Mouse (Mus musculus): Measurements from ENCODE around the gene Pter.

DNA sequence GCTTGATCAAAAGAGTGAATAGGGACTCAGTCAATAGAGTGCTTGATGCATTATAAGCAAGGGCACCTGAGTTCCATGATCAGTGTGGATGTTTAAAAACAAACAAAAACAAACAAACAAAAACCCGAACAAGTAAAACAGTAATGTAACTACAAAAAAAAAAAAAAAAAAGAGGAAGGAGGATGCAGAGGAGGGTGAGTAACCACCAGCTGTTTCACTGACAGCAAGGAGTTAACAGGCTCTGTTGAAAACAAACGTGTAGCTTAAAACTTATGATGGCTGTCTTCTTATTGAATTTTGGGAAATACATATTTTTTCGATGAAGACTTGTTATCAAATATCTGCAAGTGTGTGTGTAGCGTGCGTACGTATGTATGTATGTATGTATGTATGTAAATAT is 124.8 kb downstream of the Pter start:
- TF ChIP-seq CTCF (IDR thresholded peaks at IDR 0.05; ENCODE audit: borderline replicate concordance, insufficient read depth, low read length) (no peak), POLR2A (IDR thresholded peaks at IDR 0.05; ENCODE audit: low read depth, low read length) (no peak)
